Mouse (Mus musculus) right cerebral cortex, adult 18-20 months (tissue): ENCODE data around the gene Maco1.

Experiments used
- DNase-seq: peaks from one replicate; pipeline ENCODE4 v3.0.0; 2022; ENCODE audit warnings: mixed read lengths

Gene Maco1

GRCm38 (mm10) chr4:134853259-134853636 lies at the start of gene Maco1:
Maco1 (minus strand) TSS chr4:134853345.
- DNase-seq, result peak; percentile 99

- DNase-seq, result no peak
Measured at GRCm38 (mm10) chr4:134901126-134901525, 48.0 kb upstream of the Maco1 start.

GRCm38 (mm10) chr4:134897256-134897655 lies 44.1 kb upstream of the Maco1 start:
- no peak for DNase-seq

GRCm38 (mm10) chr4:134892096-134892495 lies 39.0 kb upstream of the Maco1 start:
- peak; percentile 45 for DNase-seq

- peak; percentile 23 for DNase-seq
Measured at GRCm38 (mm10) chr4:134884364-134884763, 31.2 kb upstream of the Maco1 start.

- DNase-seq, result no peak
Measured at GRCm38 (mm10) chr4:134883808-134884207, 30.7 kb upstream of the Maco1 start.

- peak; percentile 17 for DNase-seq
Measured at GRCm38 (mm10) chr4:134883266-134883665, 30.1 kb upstream of the Maco1 start.

- no peak for DNase-seq
Measured at GRCm38 (mm10) chr4:134880041-134880440, 26.9 kb upstream of the Maco1 start.

GRCm38 (mm10) chr4:134879410-134879981 lies 26.4 kb upstream of the Maco1 start:
- peak; percentile 54 for DNase-seq

- DNase-seq, result no peak
Measured at GRCm38 (mm10) chr4:134876171-134876570, 23.0 kb upstream of the Maco1 start.

GRCm38 (mm10) chr4:134871950-134872349 lies 18.8 kb upstream of the Maco1 start:
- no peak for DNase-seq

GRCm38 (mm10) chr4:134871477-134871876 lies 18.3 kb upstream of the Maco1 start:
- DNase-seq, result no peak

GRCm38 (mm10) chr4:134869815-134870375 lies 16.8 kb upstream of the Maco1 start:
- no peak for DNase-seq

- no peak for DNase-seq
Measured at GRCm38 (mm10) chr4:134869068-134869730, 16.1 kb upstream of the Maco1 start.

- no peak for DNase-seq
Measured at GRCm38 (mm10) chr4:134868490-134868889, 15.3 kb upstream of the Maco1 start.

GRCm38 (mm10) chr4:134868065-134868464 lies 14.9 kb upstream of the Maco1 start:
- no peak for DNase-seq

- no peak for DNase-seq
Measured at GRCm38 (mm10) chr4:134867661-134868060, 14.5 kb upstream of the Maco1 start.

GRCm38 (mm10) chr4:134867213-134867612 lies 14.1 kb upstream of the Maco1 start:
- no peak for DNase-seq

GRCm38 (mm10) chr4:134865789-134866188 lies 12.6 kb upstream of the Maco1 start:
- DNase-seq, result no peak

GRCm38 (mm10) chr4:134865340-134865739 lies 12.2 kb upstream of the Maco1 start:
- no peak for DNase-seq

- DNase-seq, result no peak
Measured at GRCm38 (mm10) chr4:134863937-134864729, 11.0 kb upstream of the Maco1 start, which contains the start of gene Rhd. Rhd (plus strand) TSS chr4:134864536.

GRCm38 (mm10) chr4:134862996-134863395 lies 9.9 kb upstream of the Maco1 start:
- no peak for DNase-seq

- no peak for DNase-seq
Measured at GRCm38 (mm10) chr4:134861884-134862283, 8.7 kb upstream of the Maco1 start.

GRCm38 (mm10) chr4:134858494-134858893 lies 5.3 kb upstream of the Maco1 start:
- no peak for DNase-seq
